Mouse (Mus musculus) liver, embryonic 14.5 days (tissue): Measurements from ENCODE around the gene Pcare.

Source experiments
- CTCF ChIP-seq: IDR thresholded peaks from 2 replicates; pipeline ENCODE4 v1.5.1; 2016; ENCODE audit warnings: antibody characterized with exemption, low read depth, control low read depth
- EP300 ChIP-seq: IDR thresholded peaks from 2 replicates; pipeline ENCODE4 v1.6.1; 2016; ENCODE audit warnings: antibody characterized with exemption, low read depth

GRCm38 (mm10) chr17:71782699-71783365 is 30.1 kb upstream of the Pcare start:
- TF ChIP-seq EP300 (no peak), CTCF (no peak)
